Mouse (Mus musculus): ENCODE measurements around the gene Olfr332. TPM values are rescaled to one million over a fixed set of nuclear protein-coding genes. Genes with fewer than 3 reads are reported as not detected.
"Not testable (repeated sequence)": the region's sequence is repeated elsewhere in the genome, so short reads cannot be mapped to it uniquely, and the experiment has no call there.

The Olfr332 gene
- not detected in 2 replicates for polyA plus RNA-seq (2012)

- H3K27me3 ChIP-seq (ENCODE audit: control insufficient read depth), result no peaks in the 10 kb centered on the region
- TF ChIP-seq TAL1 (IDR thresholded peaks at IDR 0.05; ENCODE audit: low read length), result no peak
- no peak for TF ChIP-seq GATA1 (IDR thresholded peaks at IDR 0.05; ENCODE audit: low read length)
These were observed at the start of gene Olfr332 for GRCm38 (mm10) chr11:58492455-58492854. Olfr332 (minus strand) TSS chr11:58492555.

GRCm38 (mm10) chr11:58534736-58535135 lies 42.4 kb upstream of the Olfr332 start, which contains the start of gene Olfr330:
Olfr330 (minus strand) TSS chr11:58534836.
- H3K4me3 ChIP-seq (replicated peaks); H3K9me3 ChIP-seq (ENCODE audit: control insufficient read depth, low read length); H3K4me1 ChIP-seq (ENCODE audit: control insufficient read depth); H3K36me3 ChIP-seq (ENCODE audit: control insufficient read depth); H3K27me3 ChIP-seq (ENCODE audit: control insufficient read depth): not testable (repeated sequence)

More at GRCm38 (mm10) chr11:58492455-58492854, at the start of gene Olfr332:
- Histone ChIP-seq H3K4me3 (replicated peaks) (no peak within 1 kb of the TSS), H3K36me3 (ENCODE audit: control insufficient read depth) (no peaks in the 10 kb centered on the region), H3K4me1 (ENCODE audit: control insufficient read depth) (no peaks in the 10 kb centered on the region), H3K9me3 (ENCODE audit: control insufficient read depth, low read length) (no peaks in the 10 kb centered on the region)

DNA sequence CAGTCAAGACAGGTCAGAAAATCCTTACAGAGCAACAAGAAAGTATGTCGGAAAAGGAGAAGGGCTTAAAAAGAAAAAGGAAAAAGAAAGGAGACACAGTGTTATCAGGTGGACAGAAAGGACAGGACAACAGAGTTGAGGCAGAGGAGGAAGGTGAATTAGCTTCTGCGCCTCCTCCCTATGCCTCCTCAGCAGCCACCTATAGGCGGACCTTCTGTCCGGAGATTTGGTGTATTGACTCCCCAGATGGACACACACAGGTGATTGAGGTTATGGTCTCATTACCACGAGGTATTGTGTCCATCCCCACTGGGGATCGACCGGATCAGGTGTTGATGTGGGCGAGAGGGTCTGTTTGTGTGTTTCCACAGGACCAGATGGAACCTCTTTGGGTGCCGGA lies 27.4 kb upstream of the Olfr332 start:
- H3K4me1 ChIP-seq (ENCODE audit: control insufficient read depth); H3K36me3 ChIP-seq (ENCODE audit: control insufficient read depth); H3K9me3 ChIP-seq (ENCODE audit: control insufficient read depth, low read length); H3K27me3 ChIP-seq (ENCODE audit: control insufficient read depth); H3K4me3 ChIP-seq (replicated peaks): not testable (repeated sequence)

DNA sequence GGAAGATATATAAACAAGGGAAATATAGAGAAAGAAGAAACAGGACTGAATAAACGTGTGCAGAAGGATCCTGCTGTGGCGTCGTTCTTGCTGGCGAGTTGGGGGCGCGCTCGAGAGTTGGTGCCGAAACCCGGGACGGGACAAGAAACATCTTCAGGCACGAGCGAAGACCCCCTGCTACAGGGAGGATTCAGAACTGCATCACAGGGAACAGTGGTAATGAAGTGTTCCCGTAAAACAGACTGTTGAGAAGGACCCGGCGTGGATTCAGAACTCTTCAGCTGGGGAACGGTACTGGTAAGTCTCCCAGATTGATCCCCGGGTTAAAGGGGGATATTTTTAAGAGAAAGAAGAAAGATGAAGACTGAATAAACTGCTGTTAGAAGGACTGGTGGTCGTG lies 26.6 kb upstream of the Olfr332 start:
- not testable (repeated sequence) for H3K36me3 ChIP-seq (ENCODE audit: control insufficient read depth); H3K4me3 ChIP-seq (replicated peaks); H3K27me3 ChIP-seq (ENCODE audit: control insufficient read depth); H3K9me3 ChIP-seq (ENCODE audit: control insufficient read depth, low read length); H3K4me1 ChIP-seq (ENCODE audit: control insufficient read depth)

DNA sequence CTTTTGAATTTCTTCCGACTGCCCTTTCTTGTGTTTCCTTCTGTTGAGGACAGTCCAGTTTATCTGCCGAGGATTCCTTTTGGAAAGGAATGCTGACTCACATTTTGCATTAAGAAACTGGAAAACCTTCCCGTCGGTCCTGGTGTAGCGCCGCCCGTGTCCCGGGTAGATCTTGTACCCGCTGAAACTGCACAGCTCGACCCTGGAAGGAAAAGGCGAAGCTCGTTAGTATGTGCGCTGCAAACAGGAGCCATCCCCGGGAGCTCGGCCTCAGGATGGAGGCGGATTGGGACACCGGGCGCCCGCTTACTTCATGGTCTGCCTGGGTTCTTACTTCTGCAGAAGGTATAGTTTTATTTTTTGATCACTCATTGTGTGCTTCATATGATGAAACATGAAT lies 16.7 kb upstream of the Olfr332 start:
- not testable (repeated sequence) for H3K4me3 ChIP-seq (replicated peaks); H3K27me3 ChIP-seq (ENCODE audit: control insufficient read depth); H3K4me1 ChIP-seq (ENCODE audit: control insufficient read depth); H3K36me3 ChIP-seq (ENCODE audit: control insufficient read depth); H3K9me3 ChIP-seq (ENCODE audit: control insufficient read depth, low read length)

GRCm38 (mm10) chr11:58502472-58502871 lies 10.1 kb upstream of the Olfr332 start, which contains the start of gene Olfr331:
Olfr331 (minus strand) TSS chr11:58502572.
- H3K27me3 ChIP-seq (ENCODE audit: control insufficient read depth); H3K36me3 ChIP-seq (ENCODE audit: control insufficient read depth); H3K9me3 ChIP-seq (ENCODE audit: control insufficient read depth, low read length); H3K4me3 ChIP-seq (replicated peaks); H3K4me1 ChIP-seq (ENCODE audit: control insufficient read depth): not testable (repeated sequence)

GRCm38 (mm10) chr11:58499290-58499689 lies 6.9 kb upstream of the Olfr332 start:
- TF ChIP-seq TAL1 (IDR thresholded peaks at IDR 0.05; ENCODE audit: low read length) (no peak), GATA1 (IDR thresholded peaks at IDR 0.05; ENCODE audit: low read length) (no peak)
- Histone ChIP-seq H3K36me3 (ENCODE audit: control insufficient read depth) (no peaks in the 10 kb centered on the region), H3K4me3 (replicated peaks) (no peak overlapping the region), H3K9me3 (ENCODE audit: control insufficient read depth, low read length) (no peaks in the 10 kb centered on the region), H3K27me3 (ENCODE audit: control insufficient read depth) (0 out of 2 replicates have a peak, but pooled peaks cover 3% of the 10 kb centered on the region), H3K4me1 (ENCODE audit: control insufficient read depth) (no peaks in the 10 kb centered on the region)

- no peaks in the 10 kb centered on the region for H3K9me3 ChIP-seq (ENCODE audit: control insufficient read depth, low read length)
- no peaks in the 10 kb centered on the region for H3K36me3 ChIP-seq (ENCODE audit: control insufficient read depth)
- H3K4me1 ChIP-seq (ENCODE audit: control insufficient read depth), result no peaks in the 10 kb centered on the region
- 0 out of 2 replicates have a peak, but pooled peaks cover 3% of the 10 kb centered on the region for H3K27me3 ChIP-seq (ENCODE audit: control insufficient read depth)
- H3K4me3 ChIP-seq (replicated peaks), result no peak overlapping the region
- no peak for TF ChIP-seq GATA1 (IDR thresholded peaks at IDR 0.05; ENCODE audit: low read length)
- TF ChIP-seq TAL1 (IDR thresholded peaks at IDR 0.05; ENCODE audit: low read length), result no peak
These were observed 6.4 kb upstream of the Olfr332 start for GRCm38 (mm10) chr11:58498761-58499160.

DNA sequence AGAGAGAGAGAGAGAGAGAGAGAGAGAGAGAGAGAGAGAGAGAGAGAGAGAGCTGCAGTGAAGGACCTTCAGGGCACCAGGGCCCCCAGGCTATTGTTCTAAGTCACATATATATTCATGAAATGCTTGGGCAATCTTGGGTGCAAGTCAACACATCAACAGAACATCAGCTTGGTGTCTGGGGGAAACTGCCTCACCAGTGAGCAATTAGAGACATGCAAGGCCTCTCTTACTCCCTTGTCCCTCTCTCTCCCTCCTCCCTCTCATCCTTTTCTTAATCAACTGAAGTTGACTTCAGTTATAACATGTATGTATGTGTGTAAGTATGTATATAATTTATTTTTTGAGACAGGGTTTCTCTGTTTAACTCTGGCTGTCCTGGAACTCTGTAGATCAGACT lies 30.2 kb downstream of the Olfr332 start, which contains the start of gene Olfr30:
TSS of gene Olfr30 (minus strand) at position 101 of the 400 bp plus-strand sequence.
- no peaks in the 10 kb centered on the region for H3K9me3 ChIP-seq (ENCODE audit: control insufficient read depth, low read length)

DNA sequence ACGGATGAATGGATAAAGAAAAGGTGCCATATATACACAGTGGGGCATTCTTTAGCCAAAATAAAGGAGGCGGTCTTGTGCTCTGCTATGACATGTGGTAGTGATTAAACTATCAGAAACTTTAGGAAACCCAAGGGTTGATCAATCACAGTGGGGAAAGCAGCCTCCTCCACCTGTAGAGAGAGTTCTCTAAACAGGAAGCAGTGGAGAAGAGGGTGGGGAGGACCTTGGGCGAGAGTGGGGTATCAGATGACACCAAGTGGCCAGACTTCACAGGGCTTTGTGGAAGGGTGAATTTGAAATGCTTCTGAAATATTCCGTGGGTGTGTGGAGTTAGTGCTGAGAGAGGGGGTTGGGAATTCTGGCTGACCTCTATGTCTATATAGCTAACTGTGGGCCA lies 38.8 kb downstream of the Olfr332 start:
- Histone ChIP-seq H3K36me3 (ENCODE audit: control insufficient read depth) (no peaks in the 10 kb centered on the region), H3K27me3 (ENCODE audit: control insufficient read depth) (no peaks in the 10 kb centered on the region), H3K4me3 (replicated peaks) (no peak overlapping the region), H3K9me3 (ENCODE audit: control insufficient read depth, low read length) (no peaks in the 10 kb centered on the region), H3K4me1 (ENCODE audit: control insufficient read depth) (no peaks in the 10 kb centered on the region)
- TF ChIP-seq TAL1 (IDR thresholded peaks at IDR 0.05; ENCODE audit: low read length) (no peak), GATA1 (IDR thresholded peaks at IDR 0.05; ENCODE audit: low read length) (no peak)

More for the DNA sequence above, 30.2 kb downstream of the Olfr332 start, which contains the start of gene Olfr30:
- Histone ChIP-seq H3K4me3 (replicated peaks) (no peak within 1 kb of the TSS), H3K27me3 (ENCODE audit: control insufficient read depth) (0 out of 2 replicates have a peak, but pooled peaks cover 3% of the 10 kb centered on the region), H3K4me1 (ENCODE audit: control insufficient read depth) (no peaks in the 10 kb centered on the region), H3K36me3 (ENCODE audit: control insufficient read depth) (no peaks in the 10 kb centered on the region)
- TF ChIP-seq GATA1 (IDR thresholded peaks at IDR 0.05; ENCODE audit: low read length), result no peak
- TF ChIP-seq TAL1 (IDR thresholded peaks at IDR 0.05; ENCODE audit: low read length), result no peak
